Mouse (Mus musculus) testis, adult 2 months (tissue): Measurements from ENCODE around the gene Acot6.

Source experiments
- CTCF ChIP-seq: fragments of 200-500 bp; IDR thresholded peaks from 2 replicates; pipeline ENCODE4 v1.5.1; 2012; ENCODE audit warnings: low read depth, mild to moderate bottlenecking, inconsistent platforms, low read length, moderate library complexity; ENCODE audit not compliant: control insufficient read depth, insufficient read depth, insufficient replicate concordance
- POLR2A ChIP-seq: fragments of 200-500 bp; IDR thresholded peaks from 2 replicates; pipeline ENCODE4 v1.6.1; 2012; ENCODE audit warnings: low read depth, mild to moderate bottlenecking, inconsistent platforms, low read length, moderate library complexity; ENCODE audit not compliant: control insufficient read depth

DNA sequence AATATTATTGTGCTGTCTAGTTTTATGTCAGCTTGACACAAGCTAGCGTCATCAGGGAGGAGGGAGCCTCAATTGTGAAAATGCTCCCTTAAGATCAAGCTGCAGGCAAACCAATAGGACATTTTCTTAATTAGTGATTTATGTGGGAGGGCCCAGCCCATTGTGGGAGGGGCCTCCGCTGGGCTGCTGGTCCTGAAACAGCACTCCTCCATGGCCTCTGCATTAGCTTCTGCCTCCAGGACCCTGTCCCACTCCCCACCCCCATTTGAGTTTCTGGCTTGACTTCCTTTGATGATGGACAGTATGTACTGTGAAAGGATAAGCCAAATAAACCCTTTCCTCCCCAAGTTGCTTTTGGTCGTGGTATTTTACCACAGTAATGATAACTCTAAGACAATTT, 6.6 kb downstream of the Acot6 start:
- no peak for TF ChIP-seq CTCF
- TF ChIP-seq POLR2A: no peak
